Mouse (Mus musculus) hematopoietic stem cell, adult 5-6 weeks (primary cell): Measurements from ENCODE around the gene Dmwd. TPM values are rescaled to one million over a fixed set of nuclear protein-coding genes. Genes with fewer than 3 reads are reported as not detected.
"Not testable (repeated sequence)": the region's sequence is repeated elsewhere in the genome, so short reads cannot be mapped to it uniquely, and the experiment has no call there.

Experiments
- ATAC-seq, 2 experiments: fragments of 125-278 bp in 1 of 2; replicated peaks in 1 of 2; 2 replicates each; pipeline ENCODE4 v1.8.0; 2016 to 2017; ENCODE audit warnings: inconsistent platforms in 2 of 2, mild to moderate bottlenecking in 2 of 2, moderate number of reproducible peaks in 2 of 2, low read depth in 1 of 2, moderate TSS enrichment in 1 of 2; ENCODE audit not compliant: low FRiP score in 2 of 2, poor library complexity in 2 of 2, severe bottlenecking in 2 of 2, insufficient read depth in 1 of 2, low TSS enrichment in 1 of 2
- total RNA-seq: library from RNA; stranded (forward); fragments of 172-1452, 232-1000 nt; gene quantifications from 2 replicates; pipeline ENCODE4 v1.2.3, GENCODE M21; 2017

Dmwd gene
- total RNA-seq, 1 experiment from 2014 or later = 13.5 TPM

DNA sequence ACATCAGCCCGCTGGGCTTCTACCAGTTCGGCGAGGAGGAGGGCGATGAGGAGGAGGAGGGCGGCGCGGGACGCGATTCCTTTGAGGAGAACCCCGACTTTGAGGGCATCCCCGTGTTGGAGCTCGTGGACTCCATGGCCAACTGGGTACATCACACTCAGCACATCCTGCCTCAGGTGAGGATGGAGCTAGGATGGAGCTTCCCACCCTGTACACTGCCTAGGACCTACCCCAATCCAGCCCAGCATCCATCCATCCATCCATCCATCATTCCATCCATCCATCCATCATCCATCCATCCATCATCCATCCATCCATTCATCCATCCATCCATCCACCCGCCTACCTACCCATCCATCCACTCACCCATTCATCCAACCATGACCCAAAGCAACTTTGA lies 10.1 kb upstream of the Dmwd start:
- ATAC-seq = no peak

- ATAC-seq = peak in 1 of 2 experiments; percentile 27; a peak in 1 of 4 replicates
Observed at GRCm38 (mm10) chr7:19067063-19067462, 9.0 kb upstream of the Dmwd start.

DNA sequence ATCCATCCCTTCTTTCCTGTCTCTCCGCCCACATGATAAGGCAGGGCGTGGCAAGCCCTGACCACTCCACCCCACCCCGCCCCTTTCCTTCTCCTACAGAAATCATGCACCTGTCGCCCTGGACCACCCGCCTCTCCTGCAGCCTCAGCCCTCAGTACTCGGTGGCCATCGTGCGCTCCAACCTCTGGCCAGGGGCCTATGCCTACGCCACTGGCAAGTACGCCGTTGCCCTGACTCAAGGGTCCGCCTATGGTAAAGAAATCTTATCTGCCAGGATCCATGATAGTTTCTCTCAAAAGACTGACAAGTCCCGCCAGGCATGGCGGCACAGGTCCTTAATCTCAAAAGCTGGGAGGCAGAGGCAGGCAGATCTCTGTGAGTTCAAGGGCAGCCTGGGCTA lies 8.1 kb upstream of the Dmwd start:
- no peak for ATAC-seq

DNA sequence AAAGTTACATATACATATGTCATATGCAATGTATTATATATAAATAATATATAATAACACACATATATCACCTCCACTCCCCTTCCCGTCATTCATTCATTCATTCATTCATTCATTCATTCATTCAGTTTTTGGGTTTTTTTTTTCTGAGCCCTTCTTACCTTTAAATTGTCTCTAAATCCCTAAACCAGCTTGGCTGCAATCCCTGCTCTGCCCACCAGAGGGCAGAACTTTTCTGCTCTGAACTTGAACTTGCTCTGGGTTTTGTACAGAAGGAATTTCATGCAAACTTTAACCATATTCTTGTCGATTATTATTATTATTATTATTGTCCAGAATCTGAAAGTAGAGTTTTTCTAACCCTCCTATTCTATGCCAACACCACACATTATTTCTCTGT lies 7.3 kb upstream of the Dmwd start:
- no peak for ATAC-seq

- ATAC-seq = no peak
Observed at GRCm38 (mm10) chr7:19069500-19069899, 6.5 kb upstream of the Dmwd start.

DNA sequence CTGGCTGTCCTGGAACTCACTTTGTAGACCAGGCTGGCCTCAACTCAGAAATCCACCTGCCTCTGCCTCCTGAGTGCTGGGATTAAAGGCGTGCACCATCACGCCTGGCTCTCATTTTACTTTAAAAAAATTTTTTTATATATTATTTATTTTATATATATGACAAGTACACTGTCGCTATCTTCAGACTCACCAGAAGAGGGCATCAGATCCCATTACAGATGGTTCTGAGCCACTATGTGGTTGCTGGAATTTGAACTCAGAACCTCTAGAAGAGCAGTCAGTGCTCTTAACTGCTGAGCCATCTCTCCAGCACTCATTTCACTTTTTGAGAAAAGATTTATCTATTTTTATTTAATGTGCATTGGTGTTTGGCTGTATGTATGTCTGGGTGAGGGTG lies 5.0 kb upstream of the Dmwd start:
- ATAC-seq = not testable (repeated sequence)

DNA sequence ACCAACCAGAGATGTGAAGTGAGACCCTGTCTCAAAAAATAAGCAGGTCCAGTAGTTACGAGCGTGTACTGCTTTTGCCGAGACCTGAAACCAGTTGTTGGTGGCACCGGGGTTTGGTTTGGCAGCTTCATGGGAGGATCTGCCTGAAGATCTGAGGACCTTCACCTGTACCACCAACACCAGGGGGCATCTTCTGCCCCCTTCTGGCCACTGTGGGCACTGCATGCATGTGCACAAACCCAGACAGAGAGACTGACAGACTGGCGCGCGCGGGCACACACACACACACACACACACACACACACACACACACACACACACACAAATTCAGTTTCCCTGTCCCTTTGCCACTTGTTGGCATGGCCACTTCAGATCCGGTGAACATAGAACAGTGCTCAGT lies 2.5 kb upstream of the Dmwd start:
- ATAC-seq = no peak

- no peak for ATAC-seq
Observed at GRCm38 (mm10) chr7:19074494-19074893, 1.5 kb upstream of the Dmwd start.

- ATAC-seq = no peak
Observed at GRCm38 (mm10) chr7:19075231-19075630, 796 bp upstream of the Dmwd start.

GRCm38 (mm10) chr7:19076586-19076991 lies 562 bp downstream of the Dmwd start:
- no peak for ATAC-seq

- peak; percentile 82 to 84 for ATAC-seq
Observed at GRCm38 (mm10) chr7:19077761-19078160, 1.7 kb downstream of the Dmwd start.

DNA sequence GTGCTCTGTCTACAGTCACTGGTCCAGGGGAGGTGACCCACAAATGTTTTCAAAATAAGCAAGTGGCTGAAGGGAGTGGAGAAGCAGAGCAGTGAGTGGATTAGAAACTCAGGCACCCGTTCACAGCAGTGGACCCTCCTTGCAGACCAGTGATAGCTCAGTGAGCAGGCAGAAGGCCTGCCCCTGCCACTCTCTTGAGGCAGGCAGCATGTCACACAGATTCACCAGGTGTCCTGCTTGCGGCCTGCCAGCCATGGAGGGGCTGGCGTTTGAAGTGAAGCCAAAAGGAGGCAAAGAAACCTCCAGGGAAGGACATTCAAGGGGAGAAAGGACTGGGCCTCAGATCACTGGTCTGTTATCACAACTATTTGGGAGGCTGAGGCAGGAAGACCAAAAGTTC lies 2.7 kb downstream of the Dmwd start:
- ATAC-seq = no peak

- ATAC-seq = no peak
Observed at GRCm38 (mm10) chr7:19080451-19080950, 4.5 kb downstream of the Dmwd start.

DNA sequence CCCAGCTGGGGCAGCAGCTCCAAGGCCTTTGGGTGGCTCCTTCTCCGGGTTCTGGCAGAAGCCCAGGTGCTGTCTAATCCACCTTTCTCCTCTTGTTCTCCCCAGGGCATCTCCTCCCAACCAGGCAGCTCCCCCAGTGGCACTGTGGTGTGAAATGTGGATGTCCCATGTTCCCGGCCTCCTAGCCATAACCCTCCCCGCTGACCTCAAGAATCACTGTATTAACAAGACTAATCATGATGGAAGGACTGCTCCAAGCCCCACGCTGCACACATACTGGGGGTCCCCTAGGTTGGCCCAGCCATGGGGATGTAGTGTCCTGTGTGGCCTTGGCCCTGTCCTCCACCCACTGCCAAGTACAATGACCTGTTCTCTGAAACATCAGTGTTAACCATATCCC lies 6.1 kb downstream of the Dmwd start:
- no peak for ATAC-seq

DNA sequence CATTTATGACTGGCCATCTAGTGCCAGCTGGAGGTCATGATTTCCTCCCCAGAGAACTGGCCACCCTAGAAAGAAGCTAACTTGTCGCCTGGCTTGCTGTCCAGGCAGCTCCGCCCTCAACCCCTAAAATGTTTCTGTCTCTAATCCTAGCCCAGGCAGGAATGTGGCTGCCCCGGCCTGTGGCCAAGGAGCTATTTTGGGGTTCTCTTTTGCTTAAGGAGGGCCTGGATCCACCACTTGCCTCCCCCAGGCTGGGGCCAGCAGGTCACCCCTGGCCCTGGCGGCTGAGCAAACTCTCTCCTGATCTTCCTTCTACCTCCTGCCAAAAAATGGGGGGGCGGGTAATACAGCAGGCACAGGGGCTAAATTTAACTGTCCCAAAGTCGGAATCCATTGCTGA lies 7.1 kb downstream of the Dmwd start:
- ATAC-seq = no peak

DNA sequence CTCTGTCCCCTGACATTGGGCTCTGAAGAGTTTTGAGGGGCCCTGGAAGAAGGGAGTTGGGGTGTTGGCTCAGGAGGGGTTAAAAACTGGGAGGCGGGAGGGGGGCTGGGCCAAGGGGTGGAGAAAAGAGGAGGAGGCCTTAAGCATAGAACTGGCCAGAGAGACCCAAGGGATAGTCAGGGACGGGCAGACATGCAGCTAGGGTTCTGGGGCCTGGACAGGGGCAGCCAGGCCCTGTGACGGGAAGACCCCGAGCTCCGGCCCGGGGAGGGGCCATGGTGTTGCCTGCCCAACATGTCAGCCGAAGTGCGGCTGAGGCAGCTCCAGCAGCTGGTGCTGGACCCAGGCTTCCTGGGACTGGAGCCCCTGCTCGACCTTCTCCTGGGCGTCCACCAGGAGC lies 7.7 kb downstream of the Dmwd start, which contains the start of gene Dmpk:
Gene Dmpk (plus strand): TSS at position 149 of the 400 bp plus-strand sequence.
- ATAC-seq = no peak

DNA sequence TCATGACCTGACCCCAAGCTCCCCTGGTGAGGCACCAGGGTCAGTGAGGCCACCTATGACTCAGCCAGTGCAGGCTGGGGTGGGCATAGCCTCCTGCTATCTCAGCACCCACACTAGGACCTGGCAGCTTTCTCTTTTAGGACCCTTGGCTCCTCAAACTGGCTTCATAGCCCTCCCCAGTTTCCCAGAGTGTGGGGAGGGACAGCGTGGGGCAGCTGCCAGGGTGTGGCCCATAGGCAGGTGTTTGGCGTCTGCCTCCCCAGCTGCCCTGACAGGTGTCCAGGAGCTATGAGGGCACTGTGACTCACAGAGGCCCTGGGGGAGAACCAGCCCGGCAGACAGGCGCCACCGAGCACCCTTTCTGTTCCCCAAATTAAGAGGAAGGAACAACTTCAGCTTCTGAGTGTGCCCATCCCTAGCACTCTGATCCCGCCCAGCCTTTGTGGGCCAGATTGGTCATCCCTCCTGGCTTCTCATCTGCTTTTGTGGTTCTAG lies 8.3 kb downstream of the Dmwd start:
- ATAC-seq = peak; percentile 56 to 61

DNA sequence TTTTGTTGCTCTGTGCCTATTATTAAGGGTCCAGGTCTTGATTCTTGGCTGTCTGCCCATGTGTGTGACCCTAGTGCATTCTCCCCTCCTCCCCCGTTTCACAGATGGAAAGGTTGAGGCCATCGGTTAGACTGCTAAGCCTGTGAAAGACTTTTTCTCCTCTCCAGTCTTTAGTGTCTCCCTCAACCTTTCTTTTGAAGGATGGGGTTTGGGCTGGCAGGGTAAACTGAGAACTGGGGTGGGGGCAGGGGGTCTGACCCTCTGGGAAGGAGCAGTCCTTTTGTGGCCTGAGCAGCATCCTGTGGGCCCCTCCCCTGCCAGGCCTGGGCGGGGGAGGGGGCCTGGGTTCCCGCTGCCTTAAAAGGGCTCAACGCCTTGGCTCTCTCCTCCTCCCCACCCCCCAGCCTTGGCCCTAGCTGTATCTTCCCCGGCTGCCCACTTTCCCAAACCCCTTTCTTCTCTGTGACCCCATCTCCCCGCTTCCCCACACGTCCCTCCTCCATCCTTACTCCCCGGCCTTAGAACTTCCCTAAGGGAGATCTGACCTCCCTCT lies 9.0 kb downstream of the Dmwd start:
- ATAC-seq = no peak

- no peak for ATAC-seq
Observed at GRCm38 (mm10) chr7:19085495-19085894, 9.5 kb downstream of the Dmwd start.
